Mouse (Mus musculus): Measurements from ENCODE around the gene Trp53i11.

DNA sequence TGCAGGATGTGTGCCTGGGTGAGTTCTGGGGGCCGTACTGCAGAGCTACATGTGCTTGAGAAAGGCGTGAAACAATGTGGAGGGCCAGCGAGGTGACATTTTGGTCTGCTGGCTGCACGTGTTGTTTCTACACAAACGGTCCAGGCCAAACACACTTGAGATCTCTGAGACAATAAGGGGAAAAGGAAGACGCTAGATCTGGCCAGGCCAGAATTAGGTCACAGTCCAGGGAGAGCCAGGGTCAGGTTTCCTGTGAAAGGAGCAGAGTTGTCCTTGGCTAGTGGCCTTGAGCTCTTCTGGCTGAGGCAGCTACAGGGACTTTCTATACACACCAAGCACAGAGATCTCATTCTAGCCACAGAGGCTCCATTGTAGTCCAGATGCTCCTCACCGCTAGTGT lies 44.7 kb upstream of the Trp53i11 start:
- TF ChIP-seq CTCF (IDR thresholded peaks at IDR 0.05; ENCODE audit: extremely low read depth, insufficient read length, insufficient replicate concordance, low read depth, low read length) (no peak), POLR2A (IDR thresholded peaks at IDR 0.05; ENCODE audit: low read depth, low read length) (no peak)
